Mouse (Mus musculus): Measurements from ENCODE around the gene Ltbp1. TPM values are rescaled to one million over a fixed set of nuclear protein-coding genes. Genes with fewer than 3 reads are reported as not detected.

The Ltbp1 gene
- polyA plus RNA-seq, 1 experiment from 2014 or later, result 1.1 TPM

DNA sequence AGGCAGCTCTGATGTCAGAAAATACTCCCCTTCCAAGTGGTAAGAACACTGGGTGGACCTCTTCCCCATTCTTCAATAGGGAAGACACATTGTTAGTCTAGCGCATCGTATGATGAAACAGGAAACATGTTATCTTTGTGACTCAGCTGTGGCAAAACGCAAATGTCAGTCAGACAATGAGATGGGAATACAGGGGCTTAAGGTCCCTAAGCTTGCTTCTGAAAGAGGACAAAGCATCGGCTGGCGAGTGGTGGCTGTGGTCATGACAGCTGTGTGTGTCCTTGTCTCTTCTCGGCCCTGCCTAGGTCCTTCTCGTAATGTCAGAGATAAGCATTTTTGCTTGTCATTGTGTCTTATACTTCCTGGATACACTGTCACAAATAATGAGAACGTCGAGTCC, 194.3 kb downstream of the Ltbp1 start:
- H3K9ac ChIP-seq (ENCODE audit: low read depth, low read length), result no peak overlapping the region
- no peak for ATAC-seq

DNA sequence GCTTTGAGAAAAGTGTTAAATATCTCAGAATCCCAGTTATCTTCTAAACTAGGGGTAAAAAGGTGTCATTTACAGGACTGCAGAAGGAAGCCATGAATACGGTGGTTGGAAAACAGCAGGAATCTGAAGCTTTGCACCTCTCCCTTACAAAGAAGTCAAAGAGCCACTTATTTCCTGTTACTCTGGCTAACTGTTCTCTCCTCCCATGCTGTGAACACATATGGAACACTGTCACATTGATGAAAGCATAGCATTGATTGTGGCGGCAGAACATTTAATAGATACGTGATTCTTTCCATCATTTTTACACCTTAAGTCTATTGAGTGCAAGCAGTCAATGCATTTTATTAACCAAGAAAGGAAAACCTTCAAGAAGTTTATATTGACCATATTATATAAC, 196.9 kb downstream of the Ltbp1 start:
- H3K4me1 ChIP-seq (ENCODE audit: control insufficient read depth, insufficient read depth, low read length), result no peaks in the 10 kb centered on the region
- no peak overlapping the region for H3K4me3 ChIP-seq (ENCODE audit: low read depth, low read length)
- no peak overlapping the region for H3K4me2 ChIP-seq (ENCODE audit: low read length)
- no peaks in the 10 kb centered on the region for H3K36me3 ChIP-seq (ENCODE audit: control insufficient read depth, insufficient read depth, low read length)
- H3K27ac ChIP-seq (ENCODE audit: low read length), result no peak overlapping the region
- WGBS, result 53% methylated on average over 3 of the region's 3 CpGs
- no peaks in the 10 kb centered on the region for H3K27me3 ChIP-seq (ENCODE audit: control insufficient read depth, insufficient read depth, low read depth, low read length)
- no peak for ATAC-seq
- no peaks in the 10 kb centered on the region for H3K9me3 ChIP-seq (replicated peaks; ENCODE audit: control insufficient read depth, low read length, poor library complexity, severe bottlenecking)
- H3K9ac ChIP-seq (ENCODE audit: low read depth, low read length), result no peak overlapping the region

More for the DNA sequence above, 194.3 kb downstream of the Ltbp1 start:
- Histone ChIP-seq H3K4me2 (ENCODE audit: low read length) (no peak overlapping the region), H3K9me3 (replicated peaks; ENCODE audit: control insufficient read depth, low read length, poor library complexity, severe bottlenecking) (no peaks in the 10 kb centered on the region), H3K4me1 (ENCODE audit: control insufficient read depth, insufficient read depth, low read length) (no peaks in the 10 kb centered on the region), H3K4me3 (ENCODE audit: low read depth, low read length) (no peak overlapping the region), H3K36me3 (ENCODE audit: control insufficient read depth, insufficient read depth, low read length) (no peaks in the 10 kb centered on the region), H3K27me3 (ENCODE audit: control insufficient read depth, insufficient read depth, low read depth, low read length) (no peaks in the 10 kb centered on the region), H3K27ac (ENCODE audit: low read length) (no peak overlapping the region)
- 63% methylated on average over 9 of the region's 9 CpGs for WGBS

DNA sequence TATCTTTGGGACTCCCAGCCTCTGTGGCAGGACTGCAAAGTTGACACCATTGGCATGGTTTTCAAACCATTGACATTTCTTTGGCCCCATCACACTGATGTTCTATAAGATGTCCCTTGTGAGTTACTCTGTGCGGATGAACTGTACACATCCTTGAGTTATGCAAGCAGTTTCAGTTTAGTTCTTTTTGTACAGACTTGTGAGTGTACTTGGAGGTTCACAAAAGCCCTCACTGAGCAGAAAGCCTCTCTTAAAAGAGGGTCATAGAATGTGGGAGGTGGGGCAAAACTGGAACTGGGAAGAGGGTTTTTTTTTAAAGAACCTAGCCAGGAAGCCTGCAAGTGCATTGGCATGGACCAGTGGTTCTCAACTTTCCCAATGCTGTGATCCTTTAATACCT, 198.7 kb downstream of the Ltbp1 start:
- Histone ChIP-seq H3K27ac (ENCODE audit: low read length) (no peak overlapping the region), H3K36me3 (ENCODE audit: control insufficient read depth, insufficient read depth, low read length) (no peaks in the 10 kb centered on the region), H3K4me3 (ENCODE audit: low read depth, low read length) (no peak overlapping the region), H3K9ac (ENCODE audit: low read depth, low read length) (no peak overlapping the region), H3K27me3 (ENCODE audit: control insufficient read depth, insufficient read depth, low read depth, low read length) (no peaks in the 10 kb centered on the region), H3K9me3 (replicated peaks; ENCODE audit: control insufficient read depth, low read length, poor library complexity, severe bottlenecking) (no peaks in the 10 kb centered on the region), H3K4me2 (ENCODE audit: low read length) (no peak overlapping the region), H3K4me1 (ENCODE audit: control insufficient read depth, insufficient read depth, low read length) (no peaks in the 10 kb centered on the region)
- no peak for ATAC-seq
- WGBS, result 95% methylated on average over 1 of the region's 1 CpGs

DNA sequence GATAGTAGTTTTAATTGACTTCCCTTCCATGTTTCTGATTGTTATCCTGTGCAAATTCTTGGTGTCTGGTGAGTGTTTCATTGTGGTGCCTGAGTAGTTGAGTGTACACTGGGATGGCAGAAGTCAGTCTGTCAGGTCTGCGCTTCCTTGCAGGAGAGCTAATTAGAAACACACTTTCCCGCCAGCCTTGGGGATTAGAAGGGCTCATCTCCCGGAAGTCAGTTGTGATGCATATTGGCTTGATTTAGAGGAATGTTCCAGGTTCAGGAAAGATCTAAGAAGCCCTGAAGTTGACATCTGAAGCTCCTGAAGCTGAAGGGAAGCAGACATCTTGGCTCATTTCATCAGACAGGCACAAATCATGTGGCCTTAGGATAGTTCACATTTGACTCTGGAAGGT, 200.9 kb downstream of the Ltbp1 start:
- no peaks in the 10 kb centered on the region for H3K36me3 ChIP-seq (ENCODE audit: control insufficient read depth, insufficient read depth, low read length)
- H3K9me3 ChIP-seq (replicated peaks; ENCODE audit: control insufficient read depth, low read length, poor library complexity, severe bottlenecking), result no peaks in the 10 kb centered on the region
- WGBS, result 33% methylated on average over 3 of the region's 3 CpGs
- no peak overlapping the region for H3K4me3 ChIP-seq (ENCODE audit: low read depth, low read length)
- no peak for ATAC-seq
- H3K9ac ChIP-seq (ENCODE audit: low read depth, low read length), result no peak overlapping the region
- no peaks in the 10 kb centered on the region for H3K27me3 ChIP-seq (ENCODE audit: control insufficient read depth, insufficient read depth, low read depth, low read length)
- H3K27ac ChIP-seq (ENCODE audit: low read length), result no peak overlapping the region
- no peak overlapping the region for H3K4me2 ChIP-seq (ENCODE audit: low read length)
- H3K4me1 ChIP-seq (ENCODE audit: control insufficient read depth, insufficient read depth, low read length), result no peaks in the 10 kb centered on the region

DNA sequence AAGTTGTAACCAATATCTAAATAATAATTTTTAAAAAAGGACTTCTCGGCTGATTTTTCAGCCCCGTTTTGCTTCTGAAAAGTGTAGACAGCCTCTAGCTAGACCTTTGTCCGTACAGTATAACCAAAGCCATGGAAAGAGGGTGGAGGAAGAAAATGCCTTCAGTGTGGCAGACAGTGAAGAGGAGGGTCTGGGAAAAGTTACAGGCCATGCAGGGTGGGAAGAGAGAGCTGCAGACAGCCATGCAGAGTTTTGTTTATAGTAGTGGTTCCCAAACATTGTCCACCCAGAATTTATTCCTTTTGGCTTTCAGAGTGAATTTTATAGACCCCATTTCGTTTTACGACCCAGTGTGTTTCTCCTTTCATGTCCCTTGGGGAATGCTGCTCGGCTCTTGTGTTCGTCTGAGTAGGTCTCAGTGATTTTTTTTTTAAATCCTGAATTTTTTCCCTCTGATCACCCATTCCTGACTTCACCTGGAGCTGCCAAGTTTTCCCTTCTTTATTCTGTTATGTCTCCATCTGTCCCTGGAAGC, 202.9 kb downstream of the Ltbp1 start:
- no peaks in the 10 kb centered on the region for H3K27me3 ChIP-seq (ENCODE audit: control insufficient read depth, insufficient read depth, low read depth, low read length)
- H3K4me1 ChIP-seq (ENCODE audit: control insufficient read depth, insufficient read depth, low read length), result no peaks in the 10 kb centered on the region
- H3K27ac ChIP-seq (ENCODE audit: low read length), result no peak overlapping the region
- WGBS, result 94% methylated on average over 7 of the region's 7 CpGs
- H3K9me3 ChIP-seq (replicated peaks; ENCODE audit: control insufficient read depth, low read length, poor library complexity, severe bottlenecking), result no peaks in the 10 kb centered on the region
- H3K4me3 ChIP-seq (ENCODE audit: low read depth, low read length), result no peak overlapping the region
- H3K9ac ChIP-seq (ENCODE audit: low read depth, low read length), result no peak overlapping the region
- ATAC-seq, result no peak
- no peaks in the 10 kb centered on the region for H3K36me3 ChIP-seq (ENCODE audit: control insufficient read depth, insufficient read depth, low read length)
- no peak overlapping the region for H3K4me2 ChIP-seq (ENCODE audit: low read length)

DNA sequence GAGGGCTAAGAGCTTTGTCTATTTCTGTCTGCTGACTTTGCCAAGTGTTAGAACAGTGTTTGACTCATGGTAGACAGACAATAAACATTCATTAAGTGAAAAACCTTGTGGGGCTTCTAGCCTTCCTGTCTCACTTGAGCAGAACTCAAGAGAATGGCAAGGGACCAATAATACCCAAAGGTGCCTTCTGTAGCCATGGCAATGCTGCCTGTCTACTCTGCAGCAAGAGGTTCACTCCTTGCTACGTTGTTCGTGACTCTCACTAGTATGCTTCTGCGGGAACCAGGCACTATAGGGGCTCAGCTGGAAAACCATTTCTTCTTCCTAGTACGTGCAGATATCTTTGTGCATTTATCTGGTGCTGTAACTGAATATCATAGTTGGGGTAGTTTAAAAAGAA, 205.2 kb downstream of the Ltbp1 start:
- no peak overlapping the region for H3K4me3 ChIP-seq (ENCODE audit: low read depth, low read length)
- H3K9me3 ChIP-seq (replicated peaks; ENCODE audit: control insufficient read depth, low read length, poor library complexity, severe bottlenecking), result no peaks in the 10 kb centered on the region
- no peaks in the 10 kb centered on the region for H3K4me1 ChIP-seq (ENCODE audit: control insufficient read depth, insufficient read depth, low read length)
- no peak overlapping the region for H3K4me2 ChIP-seq (ENCODE audit: low read length)
- WGBS, result 90% methylated on average over 4 of the region's 4 CpGs
- no peaks in the 10 kb centered on the region for H3K27me3 ChIP-seq (ENCODE audit: control insufficient read depth, insufficient read depth, low read depth, low read length)
- no peak overlapping the region for H3K27ac ChIP-seq (ENCODE audit: low read length)
- ATAC-seq, result no peak
- H3K36me3 ChIP-seq (ENCODE audit: control insufficient read depth, insufficient read depth, low read length), result no peaks in the 10 kb centered on the region
- no peak overlapping the region for H3K9ac ChIP-seq (ENCODE audit: low read depth, low read length)

DNA sequence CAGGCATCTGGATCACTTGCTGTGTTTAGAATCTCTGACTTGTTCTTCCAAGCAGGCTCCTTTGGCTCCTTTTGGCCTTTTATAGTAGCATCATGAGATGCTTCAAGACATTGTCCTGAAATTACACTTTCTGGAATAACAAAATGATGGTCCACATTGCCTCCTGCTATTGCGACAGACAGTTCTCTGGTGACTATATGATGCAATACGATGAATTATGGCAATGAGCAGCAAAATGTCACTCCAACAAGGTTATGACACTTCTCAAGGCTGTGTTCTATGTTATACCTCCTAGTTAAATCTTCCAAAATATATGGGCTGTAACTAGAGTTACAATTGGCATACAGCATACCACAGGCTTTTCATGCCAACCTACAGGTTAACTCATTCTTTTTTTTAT, 211.0 kb downstream of the Ltbp1 start:
- 98% methylated on average over 2 of the region's 2 CpGs for WGBS
- no peaks in the 10 kb centered on the region for H3K27me3 ChIP-seq (ENCODE audit: control insufficient read depth, insufficient read depth, low read depth, low read length)

DNA sequence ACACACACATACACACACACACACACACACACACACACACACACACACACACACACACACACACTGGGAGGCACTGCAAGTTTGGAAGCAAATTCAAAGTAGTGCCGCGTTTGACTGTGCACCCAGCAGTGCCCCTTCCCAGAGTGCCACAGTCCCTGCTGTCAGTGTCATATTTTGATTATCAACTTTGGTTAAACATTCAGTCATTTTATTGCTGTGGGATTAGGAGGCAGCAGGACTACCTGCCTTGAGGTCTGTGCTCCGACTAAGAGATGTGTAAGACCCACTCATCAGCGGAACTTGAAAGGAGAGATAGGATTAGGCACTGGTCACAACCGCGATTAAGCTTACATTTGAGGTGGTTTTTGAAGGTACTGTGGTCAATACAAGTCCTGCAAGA, 213.3 kb downstream of the Ltbp1 start:
- 79% methylated on average over 6 of the region's 6 CpGs for WGBS
- H3K9ac ChIP-seq (ENCODE audit: low read depth, low read length), result no peak overlapping the region
- no peak overlapping the region for H3K27ac ChIP-seq (ENCODE audit: low read length)
- H3K4me1 ChIP-seq (ENCODE audit: control insufficient read depth, insufficient read depth, low read length), result no peaks in the 10 kb centered on the region
- no peak overlapping the region for H3K4me3 ChIP-seq (ENCODE audit: low read depth, low read length)
- H3K27me3 ChIP-seq (ENCODE audit: control insufficient read depth, insufficient read depth, low read depth, low read length), result no peaks in the 10 kb centered on the region
- ATAC-seq, result no peak
- no peaks in the 10 kb centered on the region for H3K36me3 ChIP-seq (ENCODE audit: control insufficient read depth, insufficient read depth, low read length)
- H3K9me3 ChIP-seq (replicated peaks; ENCODE audit: control insufficient read depth, low read length, poor library complexity, severe bottlenecking), result no peaks in the 10 kb centered on the region
- H3K4me2 ChIP-seq (ENCODE audit: low read length), result no peak overlapping the region

More for the DNA sequence above, 211.0 kb downstream of the Ltbp1 start:
- no peak for ATAC-seq
- Histone ChIP-seq H3K27ac (ENCODE audit: low read length) (no peak overlapping the region), H3K9me3 (replicated peaks; ENCODE audit: control insufficient read depth, low read length, poor library complexity, severe bottlenecking) (no peaks in the 10 kb centered on the region), H3K4me1 (ENCODE audit: control insufficient read depth, insufficient read depth, low read length) (no peaks in the 10 kb centered on the region), H3K4me3 (ENCODE audit: low read depth, low read length) (no peak overlapping the region), H3K9ac (ENCODE audit: low read depth, low read length) (no peak overlapping the region), H3K4me2 (ENCODE audit: low read length) (no peak overlapping the region), H3K36me3 (ENCODE audit: control insufficient read depth, insufficient read depth, low read length) (no peaks in the 10 kb centered on the region)

DNA sequence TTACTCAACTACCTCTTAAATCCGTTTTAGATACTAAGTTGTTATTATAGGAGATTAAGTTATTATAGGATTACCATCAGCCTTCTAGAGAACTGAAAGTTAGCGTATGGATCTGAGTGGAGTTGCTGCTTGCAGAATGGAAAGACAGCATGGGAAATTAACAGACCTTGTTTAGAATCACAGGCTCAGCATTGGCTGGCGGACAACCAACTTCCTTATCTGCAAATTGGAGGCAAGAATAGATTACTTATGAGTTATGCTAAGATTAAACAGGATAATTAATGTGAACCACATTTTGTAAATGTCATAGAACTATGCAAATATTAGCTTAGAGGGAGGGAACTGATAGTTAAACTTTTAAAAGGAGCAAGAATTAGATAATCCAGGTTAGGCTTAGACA, 223.0 kb downstream of the Ltbp1 start:
- 79% methylated on average over 3 of the region's 3 CpGs for WGBS
- H3K27me3 ChIP-seq (ENCODE audit: control insufficient read depth, insufficient read depth, low read depth, low read length), result no peaks in the 10 kb centered on the region
- no peak overlapping the region for H3K9ac ChIP-seq (ENCODE audit: low read depth, low read length)
- no peak overlapping the region for H3K4me2 ChIP-seq (ENCODE audit: low read length)
- no peaks in the 10 kb centered on the region for H3K4me1 ChIP-seq (ENCODE audit: control insufficient read depth, insufficient read depth, low read length)
- H3K36me3 ChIP-seq (ENCODE audit: control insufficient read depth, insufficient read depth, low read length), result no peaks in the 10 kb centered on the region
- ATAC-seq, result no peak
- H3K27ac ChIP-seq (ENCODE audit: low read length), result no peak overlapping the region
- no peak overlapping the region for H3K4me3 ChIP-seq (ENCODE audit: low read depth, low read length)
- H3K9me3 ChIP-seq (replicated peaks; ENCODE audit: control insufficient read depth, low read length, poor library complexity, severe bottlenecking), result no peaks in the 10 kb centered on the region

Data from midbrain, embryonic 16.5 days (tissue).